Mouse (Mus musculus) neural tube, embryonic 13.5 days (tissue): ENCODE data around the gene Atp9a. TPM values are rescaled to one million over a fixed set of nuclear protein-coding genes. Genes with fewer than 3 reads are reported as not detected.

Experiments used
- ATAC-seq: fragments of 200-750 bp; cut with Nextera tagmentation; 2 replicates; pipeline ENCODE4 v1.8.0; 2017; ENCODE audit warnings: low read depth, mild to moderate bottlenecking, moderate TSS enrichment, moderate library complexity
- H3K27ac ChIP-seq: fragments of 300-500 bp; sonication (generic); replicated peaks from 2 replicates; pipeline ENCODE4 v1.5.1; 2015; ENCODE audit warnings: moderate library complexity, mild to moderate bottlenecking, inconsistent platforms
- H3K27me3 ChIP-seq: fragments of 300-500 bp; sonication (generic); 2 replicates; pipeline ENCODE4 v1.6.1; 2015; ENCODE audit warnings: mild to moderate bottlenecking, inconsistent platforms
- H3K36me3 ChIP-seq: fragments of 300-500 bp; sonication (generic); 2 replicates; pipeline ENCODE4 v1.6.1; 2015; ENCODE audit warnings: mild to moderate bottlenecking, inconsistent platforms
- H3K4me1 ChIP-seq: fragments of 300-500 bp; sonication (generic); replicated peaks from 2 replicates; pipeline ENCODE4 v1.6.1; 2015; ENCODE audit warnings: inconsistent platforms
- H3K4me2 ChIP-seq: fragments of 300-500 bp; sonication (generic); 2 replicates; pipeline ENCODE4 v1.6.1; 2015; ENCODE audit warnings: inconsistent platforms, mild to moderate bottlenecking, moderate library complexity
- H3K4me3 ChIP-seq: fragments of 300-500 bp; sonication (generic); 2 replicates; pipeline ENCODE4 v1.5.1; 2015; ENCODE audit warnings: mild to moderate bottlenecking, inconsistent platforms
- H3K9ac ChIP-seq: fragments of 300-500 bp; sonication (generic); 2 replicates; pipeline ENCODE4 v1.6.1; 2015; ENCODE audit warnings: moderate library complexity, mild to moderate bottlenecking, inconsistent platforms
- H3K9me3 ChIP-seq: fragments of 300-500 bp; sonication (generic); 2 replicates; pipeline ENCODE4 v1.6.1; 2016; ENCODE audit warnings: inconsistent platforms
- WGBS: fragments of 180-500 bp; shearing (Covaris S2); methylation state at CpG from one replicate; pipeline ENCODE4 v1.1.7; 2015; 5-methylcytosine and 5-hydroxymethylcytosine counted together
- polyA plus RNA-seq: library from polyadenylated mRNA; unstranded; fragments of >200 nt; fragmentation: Nextera tagmentation; extraction: Ambion mirVana; gene quantifications from 2 replicates; pipeline ENCODE4 v1.2.1, GENCODE M21; 2015

Gene Atp9a
- polyA plus RNA-seq, 1 experiment from 2014 or later, result 72.6 TPM

GRCm38 (mm10) chr2:168677650-168678049 lies 64.6 kb downstream of the Atp9a start:
- WGBS, result 28% methylated on average over 9 of the region's 9 CpGs

GRCm38 (mm10) chr2:168671724-168672123 lies 70.5 kb downstream of the Atp9a start:
- peaks cover 80% of the 10 kb centered on the region for H3K36me3 ChIP-seq
- no peak overlapping the region for H3K4me2 ChIP-seq
- no peak overlapping the region for H3K9ac ChIP-seq
- H3K9me3 ChIP-seq, result no peaks in the 10 kb centered on the region
- no peaks in the 10 kb centered on the region for H3K27me3 ChIP-seq
- H3K4me3 ChIP-seq, result no peak overlapping the region
- 91% methylated on average over 9 of the region's 9 CpGs for WGBS
- ATAC-seq, result no peak
- H3K4me1 ChIP-seq, result 0 out of 2 replicates have a peak, but pooled peaks cover 1% of the 10 kb centered on the region
- no peak overlapping the region for H3K27ac ChIP-seq

More at GRCm38 (mm10) chr2:168677650-168678049, 64.6 kb downstream of the Atp9a start:
- ATAC-seq, result peak; percentile 47
- Histone ChIP-seq H3K9me3 (no peaks in the 10 kb centered on the region), H3K27me3 (no peaks in the 10 kb centered on the region), H3K36me3 (peaks cover 75% of the 10 kb centered on the region), H3K4me2 (no peak overlapping the region), H3K9ac (no peak overlapping the region), H3K4me1 (peaks cover 30% of the 10 kb centered on the region), H3K27ac (peak overlapping the region; percentile 87), H3K4me3 (no peak overlapping the region)

GRCm38 (mm10) chr2:168670241-168670640 lies 72.0 kb downstream of the Atp9a start:
- Histone ChIP-seq H3K27me3 (no peaks in the 10 kb centered on the region), H3K9ac (no peak overlapping the region), H3K9me3 (no peaks in the 10 kb centered on the region), H3K4me3 (no peak overlapping the region), H3K36me3 (peaks cover 74% of the 10 kb centered on the region), H3K4me2 (no peak overlapping the region), H3K4me1 (no peaks in the 10 kb centered on the region), H3K27ac (no peak overlapping the region)
- no peak; the same call in 1 of the 2 replicates for ATAC-seq
- 89% methylated on average over 14 of the region's 14 CpGs for WGBS

DNA sequence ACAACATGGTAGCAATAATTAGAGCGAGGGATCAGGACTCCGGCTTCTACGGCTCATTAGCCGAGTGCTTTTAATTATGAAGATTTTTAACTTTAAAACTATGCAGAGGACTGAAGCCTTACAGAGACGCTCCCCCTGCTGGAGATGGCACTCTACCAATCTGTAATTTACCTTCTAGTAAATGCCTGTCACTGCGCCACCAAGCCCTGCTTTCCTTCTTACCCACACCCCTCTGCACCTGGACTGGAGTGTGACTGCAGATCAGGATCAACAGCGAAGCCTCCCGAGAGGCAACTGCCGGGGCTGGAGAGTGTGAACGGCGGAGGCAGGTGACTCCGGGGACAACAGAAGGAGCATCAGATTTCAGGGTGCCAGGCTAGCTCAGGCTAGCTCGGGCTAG lies 72.4 kb downstream of the Atp9a start:
- Histone ChIP-seq H3K36me3 (peaks cover 72% of the 10 kb centered on the region), H3K4me1 (no peaks in the 10 kb centered on the region), H3K27ac (no peak overlapping the region), H3K4me2 (no peak overlapping the region), H3K9ac (no peak overlapping the region), H3K4me3 (no peak overlapping the region), H3K9me3 (no peaks in the 10 kb centered on the region), H3K27me3 (no peaks in the 10 kb centered on the region)
- no peak for ATAC-seq
- WGBS, result 74% methylated on average over 13 of the region's 13 CpGs

- Histone ChIP-seq H3K4me3 (no peak overlapping the region), H3K27ac (no peak overlapping the region), H3K9me3 (no peaks in the 10 kb centered on the region), H3K27me3 (no peaks in the 10 kb centered on the region), H3K9ac (no peak overlapping the region), H3K4me1 (no peaks in the 10 kb centered on the region), H3K4me2 (no peak overlapping the region), H3K36me3 (peaks cover 66% of the 10 kb centered on the region)
- ATAC-seq, result no peak
- 85% methylated on average over 13 of the region's 13 CpGs for WGBS
These were observed 74.5 kb downstream of the Atp9a start for GRCm38 (mm10) chr2:168667745-168668144.

- no peaks in the 10 kb centered on the region for H3K27me3 ChIP-seq
- no peak overlapping the region for H3K4me2 ChIP-seq
- no peak overlapping the region for H3K9ac ChIP-seq
- H3K27ac ChIP-seq, result no peak overlapping the region
- no peak for ATAC-seq
- H3K4me1 ChIP-seq, result no peaks in the 10 kb centered on the region
- H3K36me3 ChIP-seq, result peaks cover 66% of the 10 kb centered on the region
- H3K9me3 ChIP-seq, result no peaks in the 10 kb centered on the region
- WGBS, result 94% methylated on average over 4 of the region's 4 CpGs
- no peak overlapping the region for H3K4me3 ChIP-seq
These were observed 76.5 kb downstream of the Atp9a start for GRCm38 (mm10) chr2:168665680-168666079.

DNA sequence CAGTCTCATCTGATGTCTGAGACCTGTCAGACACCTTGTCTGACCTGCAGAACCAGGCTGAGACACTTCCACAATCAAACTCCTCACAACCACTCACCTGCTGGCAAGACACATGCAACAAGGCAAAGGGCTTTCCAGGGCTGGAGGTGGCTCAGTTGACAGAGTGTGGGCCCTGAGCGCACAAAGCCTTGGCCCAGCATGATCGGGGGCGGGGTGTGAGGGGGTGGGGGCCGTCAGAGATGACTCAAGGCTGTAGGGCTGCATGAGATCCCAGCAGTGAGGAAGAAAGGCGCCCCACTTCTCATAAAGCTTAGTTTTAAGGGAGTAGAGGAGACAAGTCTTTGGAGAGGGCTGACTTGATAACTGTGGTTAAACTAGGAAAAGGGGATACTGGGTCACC lies 78.5 kb downstream of the Atp9a start:
- Histone ChIP-seq H3K4me3 (no peak overlapping the region), H3K4me1 (no peaks in the 10 kb centered on the region), H3K9ac (no peak overlapping the region), H3K9me3 (no peaks in the 10 kb centered on the region), H3K36me3 (peaks cover 68% of the 10 kb centered on the region), H3K27ac (no peak overlapping the region), H3K27me3 (no peaks in the 10 kb centered on the region), H3K4me2 (no peak overlapping the region)
- ATAC-seq, result no peak
- 78% methylated on average over 5 of the region's 5 CpGs for WGBS

- Histone ChIP-seq H3K36me3 (peaks cover 69% of the 10 kb centered on the region), H3K27ac (no peak overlapping the region), H3K9ac (no peak overlapping the region), H3K4me2 (no peak overlapping the region), H3K4me3 (no peak overlapping the region), H3K9me3 (no peaks in the 10 kb centered on the region), H3K27me3 (no peaks in the 10 kb centered on the region), H3K4me1 (no peaks in the 10 kb centered on the region)
- ATAC-seq, result no peak
- 82% methylated on average over 7 of the region's 7 CpGs for WGBS
These were observed 79.0 kb downstream of the Atp9a start for GRCm38 (mm10) chr2:168663216-168663615.

DNA sequence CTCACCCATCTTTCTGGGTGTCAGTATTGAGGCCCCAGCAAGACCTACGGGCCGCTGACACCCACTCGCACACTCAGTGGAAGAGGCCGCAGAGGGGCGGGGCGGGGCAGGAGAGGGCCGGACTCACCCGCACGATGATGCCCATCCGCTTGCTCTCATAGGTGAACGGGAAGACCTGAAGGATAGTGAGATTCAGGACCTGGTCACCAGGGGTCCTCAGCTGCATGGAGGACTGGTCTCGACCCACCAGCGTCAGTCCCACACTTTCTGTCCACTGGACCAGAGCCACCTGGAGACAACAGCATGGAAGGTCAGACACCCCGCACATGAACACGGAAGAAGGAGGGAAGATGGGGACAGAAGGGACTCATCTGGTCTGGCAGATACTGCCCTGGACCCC lies 80.4 kb downstream of the Atp9a start:
- Histone ChIP-seq H3K9me3 (no peaks in the 10 kb centered on the region), H3K4me3 (no peak overlapping the region), H3K27ac (no peak overlapping the region), H3K36me3 (peaks cover 74% of the 10 kb centered on the region), H3K4me2 (no peak overlapping the region), H3K4me1 (no peaks in the 10 kb centered on the region), H3K9ac (no peak overlapping the region), H3K27me3 (no peaks in the 10 kb centered on the region)
- WGBS, result 61% methylated on average over 15 of the region's 15 CpGs
- no peak for ATAC-seq

DNA sequence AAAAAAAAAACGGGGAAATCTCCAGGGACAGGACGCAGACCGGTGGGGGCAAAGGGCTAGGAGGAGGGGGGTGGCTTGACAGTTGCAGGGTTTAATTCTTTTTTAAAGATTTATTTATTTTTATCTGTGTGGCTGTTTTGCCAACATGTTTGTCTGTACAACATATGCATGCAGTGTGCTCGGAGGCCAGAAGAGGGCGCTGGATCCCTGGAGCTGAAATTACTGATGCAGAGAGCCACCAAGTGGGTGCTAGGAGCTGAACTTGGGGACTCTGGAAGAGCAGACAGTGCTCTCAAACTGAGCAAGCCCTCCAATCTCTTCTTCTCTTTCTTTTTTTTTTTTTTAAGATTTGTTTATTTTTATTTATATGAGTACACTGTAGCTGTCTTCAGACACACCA lies 81.9 kb downstream of the Atp9a start:
- WGBS, result 59% methylated on average over 5 of the region's 5 CpGs

GRCm38 (mm10) chr2:168658551-168658950 lies 83.7 kb downstream of the Atp9a start:
- Histone ChIP-seq H3K27me3 (no peaks in the 10 kb centered on the region), H3K27ac (no peak overlapping the region), H3K4me1 (peaks cover 8% of the 10 kb centered on the region; the same call in 1 of the 2 replicates), H3K4me2 (no peak overlapping the region), H3K9ac (no peak overlapping the region), H3K36me3 (peaks cover 68% of the 10 kb centered on the region), H3K4me3 (no peak overlapping the region), H3K9me3 (no peaks in the 10 kb centered on the region)
- 84% methylated on average over 11 of the region's 11 CpGs for WGBS
- no peak for ATAC-seq

More for the DNA sequence above, 81.9 kb downstream of the Atp9a start:
- Histone ChIP-seq H3K4me1 (0 out of 2 replicates have a peak, but pooled peaks cover under 1% of the 10 kb centered on the region), H3K9ac (no peak overlapping the region), H3K27ac (no peak overlapping the region), H3K4me3 (no peak overlapping the region), H3K9me3 (no peaks in the 10 kb centered on the region), H3K4me2 (no peak overlapping the region), H3K27me3 (no peaks in the 10 kb centered on the region), H3K36me3 (peaks cover 77% of the 10 kb centered on the region)
- ATAC-seq, result no peak

DNA sequence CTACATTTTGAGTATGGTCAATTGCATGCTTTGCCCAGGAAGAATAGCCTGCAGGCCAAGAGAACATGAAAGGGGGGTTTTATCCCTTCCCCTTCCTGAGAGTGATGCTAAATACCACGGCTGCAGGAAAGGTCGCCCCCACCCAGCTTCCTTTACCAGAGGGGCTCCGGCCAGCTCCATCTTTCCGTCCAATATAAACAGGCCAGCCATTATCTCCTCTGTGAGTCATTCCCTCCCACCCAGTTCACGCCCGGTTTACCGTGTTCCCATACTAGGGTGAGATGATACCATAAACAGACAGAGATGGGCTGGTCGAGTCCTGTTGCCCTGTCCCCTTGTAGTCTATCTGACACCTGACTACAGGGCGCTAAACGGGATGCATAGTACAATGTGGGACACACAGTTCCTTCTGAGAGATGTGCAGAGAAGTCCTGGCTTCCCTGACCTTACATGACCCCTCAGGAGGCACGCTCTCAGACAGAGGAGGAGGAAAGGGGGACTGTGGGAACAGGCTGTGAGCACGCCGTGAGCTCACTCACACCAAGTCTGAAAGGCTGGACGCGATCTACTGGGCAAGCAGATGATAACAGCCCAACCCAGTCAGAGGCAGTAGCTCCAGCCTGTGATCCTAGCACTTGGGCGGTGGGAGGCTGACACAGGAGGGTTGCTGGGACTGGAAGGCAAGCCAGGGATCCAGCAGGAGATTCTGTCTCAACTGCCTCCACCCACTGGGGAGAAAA lies 85.5 kb downstream of the Atp9a start:
- no peak overlapping the region for H3K4me2 ChIP-seq
- no peak overlapping the region for H3K27ac ChIP-seq
- ATAC-seq, result no peak
- H3K9ac ChIP-seq, result no peak overlapping the region
- peaks cover 74% of the 10 kb centered on the region for H3K36me3 ChIP-seq
- H3K4me1 ChIP-seq, result peaks cover 8% of the 10 kb centered on the region; the same call in 1 of the 2 replicates
- WGBS, result 71% methylated on average over 16 of the region's 16 CpGs
- no peak overlapping the region for H3K4me3 ChIP-seq
- no peaks in the 10 kb centered on the region for H3K9me3 ChIP-seq
- no peaks in the 10 kb centered on the region for H3K27me3 ChIP-seq
